Mouse (Mus musculus) midbrain, embryonic 10.5 days (tissue): ENCODE measurements at regions not wholly inside any gene's neighbourhood (a gene's known extent, or its start where the extent isn't known, plus 50 kb on each side); places are given as distances from the start of the nearest gene placed in this dataset.

ENCODE experiments used
- DNase-seq: peaks from one replicate; pipeline ENCODE4 v3.0.0-alpha.2; 2017; ENCODE audit warnings: low spot score
- H3K27ac ChIP-seq: fragments of 300-500 bp; sonication (generic); replicated peaks from 2 replicates; pipeline ENCODE4 v1.5.1; 2016; ENCODE audit warnings: mild to moderate bottlenecking
- H3K27me3 ChIP-seq: fragments of 300-500 bp; sonication (generic); 2 replicates; pipeline ENCODE4 v1.6.1; 2016; ENCODE audit warnings: low read depth, mild to moderate bottlenecking; ENCODE audit not compliant: poor library complexity, severe bottlenecking
- H3K36me3 ChIP-seq: fragments of 300-500 bp; sonication (generic); 2 replicates; pipeline ENCODE4 v1.6.1; 2016; ENCODE audit warnings: mild to moderate bottlenecking, moderate library complexity
- H3K4me1 ChIP-seq: fragments of 300-500 bp; sonication (generic); 2 replicates; pipeline ENCODE4 v1.6.1; 2016
- H3K4me3 ChIP-seq: fragments of 300-500 bp; sonication (generic); 2 replicates; pipeline ENCODE4 v1.5.1; 2016; ENCODE audit warnings: mild to moderate bottlenecking, moderate library complexity
- H3K9me3 ChIP-seq: fragments of 300-500 bp; sonication (generic); replicated peaks from 2 replicates; pipeline ENCODE4 v1.6.1; 2016; ENCODE audit warnings: mild to moderate bottlenecking
- WGBS: fragments of 180-500 bp; shearing (Covaris S2); methylation state at CpG from one replicate; pipeline ENCODE4 v1.1.7; 2016; 5-methylcytosine and 5-hydroxymethylcytosine counted together

- no peaks in the 10 kb centered on the region for H3K4me1 ChIP-seq
- H3K4me3 ChIP-seq, result no peak overlapping the region
- H3K36me3 ChIP-seq, result no peaks in the 10 kb centered on the region
- DNase-seq, result no peak
- H3K9me3 ChIP-seq, result no peaks in the 10 kb centered on the region
- H3K27ac ChIP-seq, result no peak overlapping the region
- H3K27me3 ChIP-seq, result no peaks in the 10 kb centered on the region
- whole genome bisulfite sequencing, result 88% methylated on average over 3 of the region's 3 CpGs
These were observed 117.9 kb upstream of the Cacna2d3 start for GRCm38 (mm10) chr14:29839576-29839975.

- no peaks in the 10 kb centered on the region for H3K27me3 ChIP-seq
- H3K4me1 ChIP-seq, result no peaks in the 10 kb centered on the region
- H3K4me3 ChIP-seq, result no peak overlapping the region
- no peak for DNase-seq
- H3K36me3 ChIP-seq, result no peaks in the 10 kb centered on the region
- no peaks in the 10 kb centered on the region for H3K9me3 ChIP-seq
- WGBS, result 84% methylated on average over 7 of the region's 7 CpGs
- H3K27ac ChIP-seq, result no peak overlapping the region
These were observed 119.9 kb upstream of the Cacna2d3 start for GRCm38 (mm10) chr14:29841361-29842117.

- DNase-seq, result no peak
- Histone ChIP-seq H3K27me3 (no peaks in the 10 kb centered on the region), H3K36me3 (no peaks in the 10 kb centered on the region), H3K27ac (no peak overlapping the region), H3K4me1 (no peaks in the 10 kb centered on the region), H3K9me3 (no peaks in the 10 kb centered on the region), H3K4me3 (no peak overlapping the region)
- WGBS, result 78% methylated on average over 7 of the region's 7 CpGs
These were observed 120.4 kb upstream of the Selenok start for GRCm38 (mm10) chr14:29847661-29848060.

DNA sequence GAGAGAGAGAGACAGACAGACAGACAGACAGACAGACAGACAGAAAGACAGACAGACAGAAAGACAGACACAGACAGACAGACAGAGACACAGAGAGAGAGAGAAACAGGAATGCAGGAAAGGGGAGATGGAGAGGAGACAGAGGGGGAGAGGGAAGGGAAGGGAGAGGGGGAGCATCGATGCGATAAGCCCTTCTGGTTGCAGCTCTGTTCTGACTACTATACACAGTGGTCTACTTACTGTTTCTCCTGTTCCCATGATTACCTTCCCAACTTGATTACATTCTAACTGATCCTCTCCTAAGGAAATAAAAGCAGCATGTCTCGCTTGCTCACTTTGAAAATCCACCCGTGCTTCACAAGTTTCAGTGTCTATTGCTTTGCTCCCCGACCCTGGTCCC, 116.8 kb upstream of the Selenok start:
- no peak overlapping the region for H3K27ac ChIP-seq
- no peaks in the 10 kb centered on the region for H3K36me3 ChIP-seq
- no peaks in the 10 kb centered on the region for H3K9me3 ChIP-seq
- H3K4me3 ChIP-seq, result no peak overlapping the region
- no peaks in the 10 kb centered on the region for H3K4me1 ChIP-seq
- H3K27me3 ChIP-seq, result no peaks in the 10 kb centered on the region
- no peak for DNase-seq
- WGBS, result 89% methylated on average over 5 of the region's 5 CpGs

DNA sequence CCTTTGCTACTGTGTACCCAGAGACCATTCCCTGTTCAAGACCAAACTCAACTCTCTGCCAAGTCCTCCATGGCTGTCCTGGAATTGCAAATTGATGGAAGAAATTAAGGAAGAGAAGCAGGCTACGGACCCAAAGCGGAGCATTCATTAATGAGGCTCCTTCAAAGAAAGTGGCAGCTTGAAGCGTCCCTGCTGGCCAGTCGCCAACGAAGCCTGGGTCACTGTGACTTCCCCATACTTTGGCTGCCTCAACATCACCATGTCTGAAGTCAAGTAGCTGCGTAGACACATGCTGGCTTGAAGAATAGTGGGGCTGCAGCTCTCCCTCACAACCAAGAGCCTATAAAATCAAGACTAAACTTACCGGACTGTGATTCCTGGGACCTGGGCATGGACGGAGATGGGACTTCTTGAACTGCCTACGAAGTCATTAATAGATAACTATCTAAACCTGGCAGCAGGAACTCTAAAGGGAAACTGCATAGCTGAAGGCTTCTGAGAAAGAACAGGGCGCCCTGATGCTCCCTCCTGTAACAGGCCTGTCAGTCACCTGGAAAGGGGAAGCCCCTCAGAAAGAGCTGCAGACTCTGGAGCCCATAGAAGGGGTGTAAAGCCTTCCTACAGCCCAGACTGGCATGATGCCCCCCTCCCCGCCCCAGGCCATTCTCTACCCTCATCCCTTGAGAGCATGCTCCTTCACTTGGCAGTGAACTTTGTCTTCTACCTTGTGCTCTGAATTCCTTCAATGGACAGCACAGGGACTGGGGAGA, 116.0 kb upstream of the Selenok start:
- Histone ChIP-seq H3K4me1 (no peaks in the 10 kb centered on the region), H3K4me3 (no peak overlapping the region), H3K27me3 (no peaks in the 10 kb centered on the region), H3K9me3 (no peaks in the 10 kb centered on the region), H3K36me3 (no peaks in the 10 kb centered on the region), H3K27ac (no peak overlapping the region)
- WGBS, result 88% methylated on average over 11 of the region's 11 CpGs
- DNase-seq, result no peak

DNA sequence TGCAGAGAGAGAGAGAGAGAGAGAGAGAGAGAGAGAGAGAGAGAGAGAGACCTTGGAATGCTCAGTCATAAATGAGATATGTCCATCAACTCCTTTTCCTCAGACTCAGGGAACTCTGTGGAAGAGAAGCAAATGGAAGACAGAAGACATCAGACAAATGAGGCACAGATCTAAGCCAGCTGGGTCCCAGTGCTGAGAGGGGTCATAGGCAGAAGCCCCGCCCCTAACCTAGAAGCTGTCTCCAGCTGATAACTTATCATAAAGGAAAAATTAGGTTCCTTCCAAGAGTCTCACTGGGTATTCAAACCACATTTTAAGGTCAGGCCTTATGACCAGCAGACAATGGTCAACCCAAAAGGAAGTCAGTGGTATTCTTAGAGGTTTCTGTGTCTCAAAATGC, 106.1 kb upstream of the Selenok start:
- Histone ChIP-seq H3K36me3 (no peaks in the 10 kb centered on the region), H3K27me3 (no peaks in the 10 kb centered on the region), H3K4me3 (no peak overlapping the region), H3K27ac (no peak overlapping the region), H3K4me1 (no peaks in the 10 kb centered on the region), H3K9me3 (no peaks in the 10 kb centered on the region)
- DNase-seq, result no peak
- 97% methylated on average over 1 of the region's 1 CpGs for WGBS

DNA sequence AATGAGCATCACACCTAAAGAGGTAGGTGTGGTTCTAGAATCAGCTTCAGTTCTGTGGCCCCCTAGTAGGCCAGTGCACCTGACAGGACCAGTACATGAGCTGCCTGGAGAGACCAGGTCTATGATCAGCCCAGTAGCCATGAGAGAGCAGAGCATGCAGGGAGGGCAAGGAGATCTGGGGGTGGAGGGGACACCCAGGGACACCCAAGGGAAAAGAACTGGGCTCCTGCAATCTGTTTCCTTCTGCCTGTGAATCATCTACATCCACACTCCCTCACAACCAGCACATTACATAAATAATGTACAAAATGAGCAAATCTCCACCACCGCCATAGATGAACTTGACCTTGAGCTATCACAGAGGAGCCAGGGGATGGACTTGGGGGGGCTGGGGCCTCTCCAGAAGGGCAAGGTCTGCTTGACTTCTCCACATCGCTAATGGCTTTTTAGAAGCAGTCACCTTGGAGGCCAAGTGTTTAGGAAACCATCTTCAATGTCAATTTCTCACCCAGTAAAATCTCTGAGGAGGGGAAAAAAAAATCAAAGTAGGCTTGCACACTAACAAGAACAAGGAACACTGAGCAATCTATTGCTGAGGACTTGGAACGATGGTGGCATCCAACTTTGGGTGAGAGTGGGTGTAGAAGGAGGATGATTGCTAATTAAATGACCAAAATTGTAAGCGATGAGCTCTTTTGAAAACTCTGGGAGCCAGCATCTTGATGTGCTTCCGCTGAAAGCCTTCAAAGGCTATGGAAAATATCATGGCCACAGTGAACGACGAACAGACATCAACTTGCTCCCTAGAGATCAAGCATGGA, 101.4 kb upstream of the Selenok start:
- Histone ChIP-seq H3K4me1 (no peaks in the 10 kb centered on the region), H3K36me3 (no peaks in the 10 kb centered on the region), H3K27ac (no peak overlapping the region), H3K9me3 (no peaks in the 10 kb centered on the region), H3K27me3 (no peaks in the 10 kb centered on the region), H3K4me3 (no peak overlapping the region)
- DNase-seq, result no peak
- 94% methylated on average over 7 of the region's 7 CpGs for WGBS

GRCm38 (mm10) chr14:29867311-29867710, 100.8 kb upstream of the Selenok start:
- Histone ChIP-seq H3K4me3 (no peak overlapping the region), H3K27me3 (no peaks in the 10 kb centered on the region), H3K4me1 (no peaks in the 10 kb centered on the region), H3K36me3 (no peaks in the 10 kb centered on the region), H3K9me3 (no peaks in the 10 kb centered on the region), H3K27ac (no peak overlapping the region)
- no peak for DNase-seq
- WGBS, result 77% methylated on average over 6 of the region's 6 CpGs

DNA sequence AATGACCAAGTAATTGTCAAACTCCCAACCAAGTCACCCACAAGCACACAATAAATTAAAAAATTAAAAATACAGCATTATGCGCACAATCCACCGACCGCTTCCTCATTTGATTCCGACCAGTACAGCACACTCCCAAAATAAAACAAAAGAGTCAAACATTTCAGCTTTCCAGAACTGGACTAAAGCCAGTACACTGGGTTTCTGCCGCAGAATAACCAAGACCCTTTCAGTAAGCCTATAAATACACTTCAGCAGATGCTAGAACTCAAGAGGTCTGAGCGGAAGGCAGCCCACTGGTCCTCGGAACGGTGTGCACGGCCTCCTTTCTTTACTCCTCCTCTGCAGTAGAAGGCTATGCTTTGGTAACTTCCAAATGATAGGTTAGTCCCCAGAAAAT, 98.2 kb upstream of the Selenok start:
- no peaks in the 10 kb centered on the region for H3K4me1 ChIP-seq
- H3K27me3 ChIP-seq, result no peaks in the 10 kb centered on the region
- H3K27ac ChIP-seq, result no peak overlapping the region
- no peak for DNase-seq
- H3K4me3 ChIP-seq, result no peak overlapping the region
- H3K36me3 ChIP-seq, result no peaks in the 10 kb centered on the region
- no peaks in the 10 kb centered on the region for H3K9me3 ChIP-seq
- 96% methylated on average over 9 of the region's 9 CpGs for WGBS

DNA sequence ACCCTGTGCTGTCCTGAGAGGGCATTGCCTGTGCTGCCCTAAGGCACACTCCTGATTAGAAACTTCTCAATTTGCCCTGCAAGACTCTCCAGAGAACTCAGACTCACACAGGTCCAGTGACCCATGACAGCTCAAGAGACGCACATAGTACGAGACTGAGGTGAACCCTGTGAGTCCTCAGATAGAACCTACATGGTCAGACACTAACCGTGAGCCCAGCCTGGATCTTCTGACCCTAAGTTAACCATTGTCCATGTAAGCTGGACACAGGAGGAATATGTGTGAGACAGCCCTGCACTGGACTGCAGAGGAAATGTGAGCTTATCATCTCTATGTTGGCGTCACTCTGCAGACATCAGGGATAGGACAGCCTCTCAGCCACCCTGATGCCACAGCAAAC, 91.4 kb upstream of the Selenok start:
- H3K4me1 ChIP-seq, result no peaks in the 10 kb centered on the region
- H3K36me3 ChIP-seq, result no peaks in the 10 kb centered on the region
- 81% methylated on average over 4 of the region's 4 CpGs for WGBS
- H3K27me3 ChIP-seq, result no peaks in the 10 kb centered on the region
- no peak overlapping the region for H3K27ac ChIP-seq
- no peak overlapping the region for H3K4me3 ChIP-seq
- H3K9me3 ChIP-seq, result no peaks in the 10 kb centered on the region
- no peak for DNase-seq

GRCm38 (mm10) chr14:29877671-29878422, 90.3 kb upstream of the Selenok start:
- no peak for DNase-seq
- no peaks in the 10 kb centered on the region for H3K4me1 ChIP-seq
- H3K36me3 ChIP-seq, result no peaks in the 10 kb centered on the region
- no peak overlapping the region for H3K27ac ChIP-seq
- H3K9me3 ChIP-seq, result no peaks in the 10 kb centered on the region
- no peaks in the 10 kb centered on the region for H3K27me3 ChIP-seq
- no peak overlapping the region for H3K4me3 ChIP-seq
- WGBS, result 79% methylated on average over 11 of the region's 11 CpGs

DNA sequence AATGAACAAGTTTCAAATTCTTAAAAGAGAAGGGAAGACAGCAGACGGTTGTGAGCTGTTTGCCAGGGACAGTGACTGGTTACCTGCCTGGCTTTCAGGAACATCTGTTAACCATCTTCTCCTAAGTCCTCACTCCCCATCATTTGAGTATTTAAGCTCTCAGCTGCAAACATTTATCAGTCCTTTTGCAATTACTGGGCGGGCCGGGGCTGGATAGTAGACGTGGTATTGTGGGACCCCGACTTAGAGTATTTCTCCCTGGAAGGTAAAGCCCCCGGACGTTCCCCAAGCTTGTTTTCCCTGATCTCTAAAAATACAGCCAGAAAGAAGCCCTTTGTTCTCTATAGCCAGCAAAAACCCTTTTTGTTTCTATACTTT, 89.7 kb upstream of the Selenok start:
- H3K36me3 ChIP-seq, result no peaks in the 10 kb centered on the region
- H3K27me3 ChIP-seq, result no peaks in the 10 kb centered on the region
- no peaks in the 10 kb centered on the region for H3K4me1 ChIP-seq
- no peaks in the 10 kb centered on the region for H3K9me3 ChIP-seq
- WGBS, result 92% methylated on average over 7 of the region's 7 CpGs
- DNase-seq, result no peak
- H3K27ac ChIP-seq, result no peak overlapping the region
- H3K4me3 ChIP-seq, result no peak overlapping the region
